Comparison of ENCODE assay signal across 11 mouse cellular contexts in genomic region chr3:129216911-129217561, GRCm38 (mm10). TPM values are rescaled to one million over a fixed set of nuclear protein-coding genes. Genes with fewer than 3 reads are reported as not detected.
DNase-seq lines count a peak whose midpoint lies in the region; ATAC-seq and TF ChIP-seq lines count a peak whose summit lies in the region.
"Had no signal": no experiment of that assay in that cellular context is flagged by ENCODE, and none has a peak within 500 bp of the region (broad histone marks: within the 10 kb centered on the region; RNA-seq: fewer than 3 reads in every experiment).

No protein-coding gene starts in this region.

- H3K36me3 ChIP-seq in hindbrain, embryonic 14.5 days (replicated peaks; ENCODE audit: control insufficient read depth, insufficient read depth) = no peaks in the 10 kb centered on the region
- no peaks in the 10 kb centered on the region for H3K36me3 ChIP-seq in hindbrain, postnatal 0 days (ENCODE audit: insufficient read depth, low read length)

- H3K4me3 ChIP-seq in hindbrain, embryonic 14.5 days (replicated peaks; ENCODE audit: low read length) = no peak overlapping the region
- no peak overlapping the region for H3K4me3 ChIP-seq in hindbrain, postnatal 0 days (ENCODE audit: low read length)

- H3K27me3 ChIP-seq in hindbrain, embryonic 14.5 days (ENCODE audit: control insufficient read depth, insufficient read depth, low read length) = peaks cover 91% of the 10 kb centered on the region
- peaks cover 71% of the 10 kb centered on the region for H3K27me3 ChIP-seq in hindbrain, postnatal 0 days (ENCODE audit: insufficient read depth, low read length)

- peak; percentile 25 for DNase-seq in hindbrain, embryonic 14.5 days (ENCODE audit: low spot score)
- DNase-seq in hindbrain, postnatal 0 days (ENCODE audit: low spot score) = no peak
- peak; percentile 61 for DNase-seq in embryo, embryonic 9.5 days (ENCODE audit: extremely low spot score)
- DNase-seq in kidney, postnatal 36 days = peak; percentile 49 to 53
- peak; percentile 59 for DNase-seq in retina, postnatal 1 day
- DNase-seq in frontal cortex, postnatal 14 days (ENCODE audit: low spot score in 2 of 2) = no peak
- no peak for DNase-seq in thymus, postnatal 36 days
- DNase-seq in ovary, postnatal 14 days (ENCODE audit: low spot score) = no peak
- DNase-seq: gastrocnemius, postnatal 25 days had no signal

- H3K9me3 ChIP-seq in hindbrain, embryonic 14.5 days (ENCODE audit: control insufficient read depth, low read length) = no peaks in the 10 kb centered on the region
- no peaks in the 10 kb centered on the region for H3K9me3 ChIP-seq in hindbrain, postnatal 0 days (ENCODE audit: low read length)

- no peak overlapping the region for H3K9ac ChIP-seq in hindbrain, embryonic 14.5 days
- H3K9ac ChIP-seq in hindbrain, postnatal 0 days (replicated peaks; ENCODE audit: low read length) = no peak overlapping the region
- H3K9ac ChIP-seq: liver, embryonic 14.5 days had no signal

- no peak overlapping the region for H3K27ac ChIP-seq in hindbrain, embryonic 14.5 days
- no peak overlapping the region for H3K27ac ChIP-seq in hindbrain, postnatal 0 days
- H3K27ac ChIP-seq: liver, embryonic 14.5 days had no signal

- ATAC-seq in hindbrain, embryonic 14.5 days (ENCODE audit: low FRiP score) = no peak
- no peak for ATAC-seq in hindbrain, postnatal 0 days

- H3K4me2 ChIP-seq in hindbrain, embryonic 14.5 days (replicated peaks) = no peak overlapping the region
- no peak overlapping the region for H3K4me2 ChIP-seq in hindbrain, postnatal 0 days (ENCODE audit: low read depth, low read length)

- under 1% methylated on average over 34 of the region's 34 CpGs for WGBS in hindbrain, embryonic 14.5 days
- 2% methylated on average over 34 of the region's 34 CpGs for WGBS in hindbrain, postnatal 0 days

- H3K4me1 ChIP-seq in hindbrain, embryonic 14.5 days (replicated peaks; ENCODE audit: control insufficient read depth, insufficient read depth, low read length) = no peaks in the 10 kb centered on the region
- 0 out of 2 replicates have a peak, but pooled peaks cover 2% of the 10 kb centered on the region for H3K4me1 ChIP-seq in hindbrain, postnatal 0 days (ENCODE audit: insufficient read depth, low read length)

- TF ChIP-seq CTCF in hindbrain, postnatal 0 days (IDR thresholded peaks at IDR 0.05; ENCODE audit: low read depth) = no peak

RNA-seq across cellular contexts. Expression of gene Pitx2, which starts 17.4 kb away (rescaled TPM):
- 1.3 and 2.0 TPM in 2 replicates for polyA plus RNA-seq in hindbrain, embryonic 14.5 days (2014; fragmentation: Nextera tagmentation; extraction: Ambion mirVana)
- 0.61 and 2.4 TPM in 2 replicates for total RNA-seq in hindbrain, postnatal 0 days (2014; rRNA removed)
- 1.0 TPM in 2 replicates for polyA plus RNA-seq in hindbrain, postnatal 0 days (2015; fragmentation: Nextera tagmentation; extraction: Ambion mirVana)
- total RNA-seq: neutrophil, adult 5-6 weeks had no signal

Comparison
In these comparisons a context has a peak if more than half of its experiments do, and no peak if none do; other contexts are left out.
1. DNase-seq: peak in hindbrain, embryonic 14.5 days (single experiment), embryo, embryonic 9.5 days (single experiment), kidney, postnatal 36 days (2 of 2) and retina, postnatal 1 day (single experiment); none in hindbrain, postnatal 0 days (single experiment), frontal cortex, postnatal 14 days (0 of 2), thymus, postnatal 36 days (0 of 2) and ovary, postnatal 14 days (single experiment).